Mouse (Mus musculus) bone marrow macrophage, adult 2 months (primary cell): ENCODE measurements around the gene Slc43a3.

ENCODE experiments used
- CTCF ChIP-seq: IDR thresholded peaks from 2 replicates; pipeline ENCODE4 v1.5.1; 2012; ENCODE audit warnings: low read depth, mild to moderate bottlenecking, low read length, moderate library complexity
- POLR2A ChIP-seq: IDR thresholded peaks from 2 replicates; pipeline ENCODE4 v1.6.1; 2012; ENCODE audit warnings: mild to moderate bottlenecking, low read depth, low read length, borderline replicate concordance

- TF ChIP-seq POLR2A, result no peak
- no peak for TF ChIP-seq CTCF
These were observed 2.9 kb downstream of the Slc43a3 start for GRCm38 (mm10) chr2:84939306-84939705.
